8 mouse cellular contexts compared by ENCODE assay signal in the genomic region with DNA sequence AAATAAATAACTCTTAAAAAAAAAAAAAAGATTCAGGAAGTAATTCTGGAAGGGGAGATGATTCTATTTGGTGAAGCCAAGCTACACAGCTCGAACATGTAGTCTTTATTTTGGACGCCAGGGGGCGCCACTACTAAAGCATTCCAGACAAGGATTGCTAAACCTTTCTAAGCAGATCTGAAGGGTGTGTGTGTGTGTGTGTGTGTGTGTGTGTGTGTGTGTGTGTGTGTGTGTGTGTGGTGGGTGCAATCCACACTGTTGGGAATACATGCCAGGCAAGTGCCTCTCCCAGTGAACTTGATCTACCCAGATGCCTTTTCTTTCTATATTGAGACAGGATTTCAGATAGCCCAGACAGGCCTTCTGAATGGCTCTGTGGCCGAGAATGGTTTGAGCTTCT. TPM values are rescaled to one million over a fixed set of nuclear protein-coding genes. Genes with fewer than 3 reads are reported as not detected.
A peak's percentile ranks its signal among the peaks of the same experiment; 100 is the strongest.
DNase-seq lines count a peak whose midpoint lies in the region; ATAC-seq and TF ChIP-seq lines count a peak whose summit lies in the region.

No protein-coding gene starts in this region.

- peak; percentile 61; the same call in 1 of the 2 replicates for ATAC-seq in limb, embryonic 14.5 days (ENCODE audit: low FRiP score, low read depth)

- DNase-seq in 3T3-L1 (ENCODE audit: low read depth, low spot score) = peak; percentile 85
- peak; percentile 68 for DNase-seq in adrenal gland, adult 2 months
- DNase-seq in embryo, embryonic 11 days = peak; percentile 80
- DNase-seq in gastrocnemius, postnatal 4 days (ENCODE audit: low spot score in 2 of 2) = peak; percentile 64 to 80
- peak; percentile 79 for DNase-seq in kidney, adult 9 months
- DNase-seq in limb, embryonic 14.5 days (ENCODE audit: low spot score) = peak; percentile 85
- DNase-seq in monocyte, adult 2 months (ENCODE audit: low read depth in 1 of 2, low spot score in 2 of 2) = peak; percentile 47 to 75
- DNase-seq in spleen, postnatal 4 days (ENCODE audit: low spot score in 2 of 2) = peak; percentile 84 to 93

- H3K4me2 ChIP-seq in limb, embryonic 14.5 days (replicated peaks; ENCODE audit: low read depth, low read length, severe bottlenecking) = no peak overlapping the region

- H3K4me3 ChIP-seq in limb, embryonic 14.5 days (replicated peaks; ENCODE audit: low read length) = no peak overlapping the region

- no peak overlapping the region for H3K27ac ChIP-seq in limb, embryonic 14.5 days (replicated peaks; ENCODE audit: low read depth, low read length)

- no peak overlapping the region for H3K9ac ChIP-seq in limb, embryonic 14.5 days (ENCODE audit: low read depth, low read length, severe bottlenecking)

- no peaks in the 10 kb centered on the region for H3K4me1 ChIP-seq in limb, embryonic 14.5 days (ENCODE audit: control insufficient read depth, insufficient read depth, low read length)

- no peaks in the 10 kb centered on the region for H3K27me3 ChIP-seq in limb, embryonic 14.5 days (ENCODE audit: control insufficient read depth, insufficient read depth, low read length)

- WGBS in limb, embryonic 14.5 days = 24% methylated on average over 4 of the region's 4 CpGs

- no peaks in the 10 kb centered on the region for H3K9me3 ChIP-seq in limb, embryonic 14.5 days (ENCODE audit: control insufficient read depth, low read length)

- H3K36me3 ChIP-seq in limb, embryonic 14.5 days (ENCODE audit: control insufficient read depth, insufficient read depth, low read length) = no peaks in the 10 kb centered on the region

- TF ChIP-seq POLR2A in limb, embryonic 14.5 days (IDR thresholded peaks at IDR 0.05; ENCODE audit: borderline replicate concordance, extremely low read depth, insufficient read depth, insufficient read length) = no peak

RNA-seq across cellular contexts. Expression of gene Rhog, which starts 2.3 kb away (rescaled TPM):
- total RNA-seq in adrenal gland, adult 2 months (2021) = 10 to 100 TPM; 48.0 to 62.7 TPM
- polyA plus RNA-seq in adrenal gland, adult 2 months (2012; rRNA removed) = 60.0 and 69.0 TPM in 2 replicates
- total RNA-seq in gastrocnemius, postnatal 4 days (2021) = 10 to 100 TPM; 42.9 to 43.5 TPM
- 48.7 and 55.6 TPM in 2 replicates for polyA plus RNA-seq in limb, embryonic 14.5 days (2012; rRNA removed)
- 70.3 and 73.7 TPM in 2 replicates for polyA plus RNA-seq in limb, embryonic 14.5 days (2014; fragmentation: Nextera tagmentation; extraction: Ambion mirVana)

RNA-seq across cellular contexts. Expression of gene Stim1, which starts 9.4 kb away (rescaled TPM):
- 10 to 100 TPM; 68.2 to 74.8 TPM for total RNA-seq in adrenal gland, adult 2 months (2021)
- polyA plus RNA-seq in adrenal gland, adult 2 months (2012; rRNA removed) = 68.4 and 77.7 TPM in 2 replicates
- 100 to 1,000 TPM; 248 to 260 TPM for total RNA-seq in gastrocnemius, postnatal 4 days (2021)
- 49.1 and 66.1 TPM in 2 replicates for polyA plus RNA-seq in limb, embryonic 14.5 days (2012; rRNA removed)
- 27.7 and 31.7 TPM in 2 replicates for polyA plus RNA-seq in limb, embryonic 14.5 days (2014; fragmentation: Nextera tagmentation; extraction: Ambion mirVana)

RNA-seq across cellular contexts. Expression of gene Pgap2, which starts 48.2 kb away (rescaled TPM):
- total RNA-seq in adrenal gland, adult 2 months (2021) = 10 to 100 TPM; 62.6 to 96.0 TPM
- 320 and 360 TPM in 2 replicates for polyA plus RNA-seq in adrenal gland, adult 2 months (2012; rRNA removed)
- total RNA-seq in gastrocnemius, postnatal 4 days (2021) = 10 to 100 TPM; 42.7 to 42.8 TPM
- polyA plus RNA-seq in limb, embryonic 14.5 days (2012; rRNA removed) = 77.1 and 108 TPM in 2 replicates
- polyA plus RNA-seq in limb, embryonic 14.5 days (2014; fragmentation: Nextera tagmentation; extraction: Ambion mirVana) = 94.2 and 102 TPM in 2 replicates

RNA-seq across cellular contexts. Expression of gene Nup98, which starts 48.2 kb away (rescaled TPM):
- total RNA-seq in adrenal gland, adult 2 months (2021) = 10 to 100 TPM; 47.8 to 84.4 TPM
- 10.1 and 13.5 TPM in 2 replicates for polyA plus RNA-seq in adrenal gland, adult 2 months (2012; rRNA removed)
- 10 to 100 TPM; 41.2 to 43.6 TPM for total RNA-seq in gastrocnemius, postnatal 4 days (2021)
- 27.3 and 28.3 TPM in 2 replicates for polyA plus RNA-seq in limb, embryonic 14.5 days (2012; rRNA removed)
- 38.9 and 41.5 TPM in 2 replicates for polyA plus RNA-seq in limb, embryonic 14.5 days (2014; fragmentation: Nextera tagmentation; extraction: Ambion mirVana)
